Mouse (Mus musculus) CH12F3 (cell line): Measurements from ENCODE around the gene Smagp.

Experiments used
- in situ Hi-C: fragments of 300-500 bp; cut with MboI; formaldehyde crosslinking; loops from 2 replicates; pipeline ENCODE4 v1.14.3; 2020; ENCODE audit warnings: low sequenced_read_pairs

Smagp gene

DNA sequence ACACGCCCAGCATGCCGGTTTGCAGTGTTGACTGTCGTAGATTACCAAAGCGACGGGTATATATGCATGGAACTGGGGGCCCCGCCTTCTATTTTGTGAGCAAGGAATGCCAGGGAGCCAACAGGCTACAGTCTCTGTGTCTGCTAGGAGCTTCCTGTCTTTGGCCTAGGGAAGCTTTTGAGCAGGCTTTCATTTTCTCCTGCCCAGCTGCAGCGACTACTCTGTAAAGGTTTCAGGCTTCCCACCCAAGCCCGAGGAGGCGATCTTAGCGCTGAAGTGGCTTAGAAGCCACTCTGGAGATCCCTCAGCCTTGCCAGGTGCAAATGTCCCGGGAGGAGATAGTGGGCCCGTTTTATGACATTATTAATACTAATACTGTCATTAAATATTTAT is 37.9 kb downstream of the Smagp start:
- in situ Hi-C loops = no loop called here

DNA sequence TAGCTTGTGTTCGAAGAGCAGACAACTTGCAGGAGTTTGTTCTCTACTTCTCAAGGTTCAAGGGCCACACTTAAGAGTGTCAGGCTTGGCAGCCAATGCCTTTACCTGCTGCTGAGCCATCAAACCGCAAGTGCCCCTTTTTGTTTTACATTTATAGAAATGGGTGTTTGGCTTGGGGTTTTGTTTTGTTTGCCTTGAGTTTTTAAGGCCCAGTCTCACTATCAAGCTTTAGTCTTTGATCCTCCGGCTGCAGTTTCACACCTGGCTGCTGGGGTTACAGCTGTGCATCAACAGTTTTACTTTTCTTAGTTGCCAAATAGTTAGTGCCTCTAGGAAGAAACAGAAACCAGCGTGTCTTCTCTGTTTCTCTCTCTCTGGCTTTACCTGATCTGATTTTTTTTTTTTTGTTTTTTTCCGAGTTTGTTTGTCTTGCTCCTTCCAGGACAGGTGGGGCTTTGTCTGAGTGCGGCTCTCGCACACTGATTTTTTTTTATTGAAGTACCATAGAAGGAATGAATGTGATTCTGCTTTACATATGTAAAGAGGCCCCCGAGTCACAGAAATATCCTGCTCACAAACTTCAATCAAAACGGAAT is 38.4 kb downstream of the Smagp start:
- in situ Hi-C loops = no loop called here

DNA sequence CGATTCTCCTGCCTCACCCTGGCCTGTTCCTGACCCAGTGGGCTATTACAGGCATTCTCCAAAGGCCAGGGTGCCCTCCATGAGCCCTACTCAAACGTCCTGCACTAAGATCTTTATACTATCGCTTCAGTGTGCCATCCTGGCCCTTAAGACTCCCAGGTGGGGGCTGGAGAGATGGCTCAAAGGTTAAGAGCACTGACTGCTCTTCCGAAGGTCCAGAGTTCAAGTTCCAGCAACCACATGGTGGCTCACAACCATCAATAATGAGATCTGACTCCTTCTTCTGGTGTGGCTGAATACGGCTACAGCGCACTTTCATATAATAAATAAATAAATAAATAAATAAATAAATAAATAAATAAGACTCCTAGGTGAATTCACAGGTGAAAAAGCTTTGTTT is 43.9 kb downstream of the Smagp start:
- in situ Hi-C loops = no loop called here

DNA sequence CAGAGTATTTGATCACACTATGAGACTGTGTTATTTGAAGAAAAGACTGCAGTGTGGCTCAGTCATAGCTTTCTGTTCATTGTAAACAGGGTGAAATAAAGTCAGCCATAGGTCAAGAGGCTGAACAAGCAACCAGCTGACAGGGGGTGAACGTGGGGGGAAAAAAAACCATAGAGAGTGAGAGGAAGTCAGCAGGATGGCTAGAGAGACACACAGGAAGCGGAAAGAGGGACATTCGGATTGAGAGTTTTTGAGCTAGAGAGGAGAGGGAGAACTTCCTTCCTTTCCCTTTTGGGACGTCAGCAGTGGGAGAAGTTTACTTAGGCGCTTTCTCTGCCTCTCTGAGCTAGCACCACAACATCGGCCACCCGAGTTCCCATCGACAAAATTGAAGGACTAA is 46.3 kb downstream of the Smagp start:
- in situ Hi-C loops = no loop called here

DNA sequence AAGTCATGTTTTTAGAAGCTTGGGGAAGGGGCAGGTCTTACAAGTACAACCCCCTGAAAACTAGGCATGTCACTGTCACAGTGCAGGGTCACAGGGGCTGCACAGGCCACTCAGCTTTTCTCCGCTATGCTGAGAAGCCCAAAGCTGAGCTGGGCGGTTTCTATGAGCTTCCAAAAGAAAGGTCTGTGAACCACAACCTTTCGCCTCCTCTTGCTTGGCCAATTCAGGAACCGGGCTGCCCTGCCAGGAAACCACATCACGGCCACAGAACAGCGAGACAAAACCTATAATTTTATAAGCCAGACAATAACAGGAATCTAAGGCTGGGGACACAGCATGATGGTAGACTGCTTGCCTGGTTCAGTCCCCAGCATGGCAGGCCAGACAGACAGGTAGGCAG is 48.4 kb downstream of the Smagp start:
- in situ Hi-C loops = no loop called here

DNA sequence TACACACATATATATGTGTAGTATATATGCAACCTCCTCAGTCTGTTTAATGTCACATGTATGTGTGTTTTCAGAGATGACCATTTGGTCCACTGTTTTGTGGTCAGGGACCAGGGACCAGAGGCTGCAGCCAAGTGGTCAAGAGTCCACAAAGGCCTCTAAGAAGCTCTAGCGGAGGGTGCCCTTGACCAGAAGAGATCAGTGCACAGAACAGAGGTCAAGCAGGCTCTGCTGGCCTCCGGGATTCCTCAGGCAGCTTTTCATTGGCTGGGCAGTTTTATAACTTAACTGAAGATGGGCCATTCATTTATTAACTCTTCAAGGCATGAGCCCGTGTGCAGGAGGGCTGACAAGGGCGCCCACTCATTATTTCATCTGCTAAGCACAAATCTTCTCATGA is 49.6 kb downstream of the Smagp start:
- in situ Hi-C loops = no loop called here

DNA sequence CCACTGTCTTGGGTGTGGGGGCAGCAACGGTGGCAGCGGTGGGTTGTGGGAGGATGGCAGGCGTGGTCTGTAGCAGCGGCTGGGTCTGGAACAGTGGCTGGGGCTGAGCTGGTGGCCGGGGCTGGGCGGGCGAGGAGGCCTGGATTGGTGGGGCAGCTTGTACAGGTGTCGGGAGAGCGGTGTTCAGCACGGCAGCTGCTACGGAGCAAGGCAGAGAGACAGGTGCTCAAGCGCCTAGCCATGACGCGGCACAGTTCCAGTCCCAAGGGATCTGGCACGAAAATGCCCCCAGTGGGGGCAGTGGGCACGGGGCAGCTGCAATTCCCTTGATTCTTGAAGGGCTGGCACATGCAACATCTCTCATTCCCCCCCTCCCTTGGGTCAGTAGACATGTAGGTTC is 50.8 kb downstream of the Smagp start:
- in situ Hi-C loops = no loop called here

DNA sequence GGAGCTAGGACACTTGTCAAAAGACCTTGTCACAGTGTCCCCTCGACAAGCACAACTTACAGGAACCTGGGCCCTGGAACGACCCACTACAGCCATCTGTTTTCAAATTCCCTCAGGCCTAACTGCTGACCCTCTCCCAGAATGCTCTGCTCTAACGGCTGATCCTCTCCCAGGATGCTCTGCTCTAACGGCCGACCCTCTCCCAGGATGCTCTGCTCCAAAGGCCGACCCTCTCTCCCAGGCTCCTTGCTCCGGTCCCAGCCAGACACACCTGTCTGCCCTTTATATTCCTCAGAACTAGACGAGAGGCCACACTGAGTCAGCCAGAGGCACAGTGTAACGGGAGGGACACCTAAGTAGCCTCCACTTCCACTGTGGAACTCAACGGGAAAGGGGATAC is 56.6 kb downstream of the Smagp start:
- in situ Hi-C loops = no loop called here

DNA sequence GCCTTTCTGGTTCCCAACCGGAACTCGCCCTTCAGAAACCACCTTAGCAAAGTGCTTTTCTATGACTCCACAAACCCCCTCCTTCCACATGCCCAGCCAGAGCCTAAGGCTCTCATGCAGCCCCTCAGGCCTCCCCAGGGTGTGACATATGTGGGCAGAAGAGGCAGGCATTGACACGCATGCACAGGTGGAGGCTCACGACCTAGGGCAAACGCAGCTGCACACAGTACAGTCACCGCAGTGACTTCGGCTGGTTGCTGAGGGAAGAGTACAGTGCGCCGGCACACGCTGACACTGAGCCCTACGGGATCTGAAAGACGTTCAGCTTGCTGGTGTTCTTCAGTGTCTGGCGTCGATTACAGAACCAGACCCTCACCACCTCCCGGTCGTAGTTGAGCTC is 58.8 kb downstream of the Smagp start:
- in situ Hi-C loops = no loop called here

DNA sequence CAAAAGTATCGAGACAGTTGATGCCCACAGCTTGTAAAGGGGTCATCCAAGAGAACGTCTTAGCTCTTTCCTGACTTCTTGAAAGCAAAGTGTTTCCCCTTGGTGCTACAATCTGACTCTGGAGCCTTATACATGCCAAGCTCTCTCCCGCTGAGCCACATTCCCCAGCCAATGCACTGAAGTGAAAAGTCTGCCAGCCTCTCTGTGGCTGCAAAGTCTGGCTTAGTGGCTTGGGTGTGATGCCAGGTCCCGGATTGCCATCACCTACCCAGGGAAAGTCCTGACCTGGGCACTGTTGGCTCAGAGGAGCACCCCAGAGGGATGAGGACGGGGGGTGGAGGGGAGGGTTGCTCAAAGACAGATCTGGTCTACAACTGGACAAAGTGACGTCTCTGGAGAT is 59.9 kb downstream of the Smagp start:
- in situ Hi-C loops = no loop called here

DNA sequence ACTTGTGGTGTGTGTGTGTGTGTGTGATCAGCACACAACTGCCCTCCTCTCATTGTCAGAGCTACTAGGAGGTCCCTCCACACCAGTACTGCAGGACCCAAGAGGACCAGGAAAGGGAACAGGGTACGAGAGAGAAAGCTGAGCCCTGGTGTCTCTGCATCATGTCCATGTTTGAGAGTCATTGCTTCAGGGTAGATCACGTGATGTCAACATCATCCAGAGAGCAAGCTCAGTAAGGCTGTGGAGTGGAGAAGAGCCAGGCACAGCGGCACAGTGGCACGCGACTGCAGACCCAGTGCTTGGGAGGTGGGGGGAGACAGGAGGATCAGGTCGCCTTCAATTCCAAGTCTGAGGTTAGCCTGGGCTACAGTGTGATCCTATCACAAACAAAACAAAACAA is 60.3 kb downstream of the Smagp start:
- in situ Hi-C loops = no loop called here

DNA sequence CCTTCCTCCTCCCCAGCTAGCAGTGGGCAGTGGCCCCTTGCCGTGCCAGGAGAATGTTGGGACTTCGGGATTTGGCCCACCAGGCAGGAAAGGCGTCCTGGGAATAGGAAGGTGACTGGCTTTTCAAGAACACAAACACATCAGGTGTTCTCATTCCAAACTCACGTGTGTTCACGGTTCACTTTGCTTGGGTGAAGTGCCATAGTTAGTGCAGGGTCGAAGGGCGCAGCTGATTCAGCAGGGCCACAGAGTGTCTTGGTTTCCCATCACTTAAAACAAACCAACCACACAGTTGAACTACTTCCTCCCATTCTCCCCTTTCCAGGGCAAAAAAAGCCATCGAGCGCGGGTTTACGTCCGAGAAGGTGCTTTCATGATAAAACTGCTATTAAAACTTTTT is 61.4 kb downstream of the Smagp start:
- in situ Hi-C loops = no loop called here

DNA sequence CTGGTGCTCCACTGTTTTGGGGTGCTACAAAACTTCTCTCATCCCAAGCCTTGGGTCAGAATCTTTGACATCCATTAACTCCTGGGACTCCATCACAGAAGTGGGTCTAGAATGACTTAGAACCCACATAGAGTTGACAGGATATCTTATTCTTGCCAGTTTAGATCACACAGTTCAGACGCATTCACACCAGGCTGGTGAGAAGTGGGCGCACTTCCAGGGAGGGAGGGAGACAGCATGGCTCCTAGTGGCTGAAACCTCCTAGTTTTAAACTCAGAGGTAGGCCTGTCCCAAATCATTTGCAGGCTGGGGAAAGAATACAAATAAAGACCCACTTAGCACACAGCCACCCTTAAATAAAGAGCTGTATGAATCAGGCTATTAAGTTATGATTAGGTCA is 62.4 kb downstream of the Smagp start:
- in situ Hi-C loops = no loop called here

DNA sequence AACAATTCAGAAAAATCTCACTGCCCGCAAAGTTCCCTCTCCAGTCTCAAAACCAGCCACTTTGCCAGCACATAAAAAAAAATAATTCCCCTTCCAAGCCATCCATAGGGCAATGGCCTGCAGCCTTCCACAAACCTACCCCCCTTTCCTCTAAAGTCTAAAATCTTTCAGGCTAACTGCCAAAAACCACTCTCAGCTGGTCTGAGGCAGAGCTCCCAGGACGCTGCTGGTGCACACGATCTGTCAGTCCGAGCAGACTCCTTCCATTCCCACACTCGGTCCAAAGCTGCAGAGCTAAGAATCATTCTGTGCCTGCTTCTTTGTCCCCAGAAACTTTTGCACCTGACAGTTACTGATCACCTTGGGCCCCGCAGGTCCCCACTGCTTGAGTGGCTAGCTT is 62.8 kb downstream of the Smagp start:
- in situ Hi-C loops = no loop called here
